Mouse (Mus musculus) naive thymus-derived CD4-positive, alpha-beta T cell, adult 2 months (primary cell): ENCODE results near the gene Sap30.
A peak's percentile ranks its signal among the peaks of the same experiment; 100 is the strongest.

Experiments
- DNase-seq: peaks from one replicate; pipeline ENCODE4 v3.0.0-alpha.2; 2011; ENCODE audit warnings: low read depth

Sap30 gene

GRCm38 (mm10) chr8:57436437-57436796, 51.2 kb downstream of the Sap30 start:
- DNase-seq, result no peak

- peak; percentile 29 for DNase-seq
These were observed 51.8 kb downstream of the Sap30 start for GRCm38 (mm10) chr8:57435768-57436436.

- DNase-seq, result peak; percentile 14
These were observed 54.9 kb downstream of the Sap30 start for GRCm38 (mm10) chr8:57432802-57433201.
